Mouse (Mus musculus): Measurements from ENCODE around the gene Supt5. TPM values are rescaled to one million over a fixed set of nuclear protein-coding genes. Genes with fewer than 3 reads are reported as not detected.

Gene Supt5
- polyA plus RNA-seq, 1 experiment: 8.3 TPM

- TF ChIP-seq GATA1 (IDR thresholded peaks at IDR 0.05; ENCODE audit: low read length): no peak
- Histone ChIP-seq H3K4me1 (ENCODE audit: control insufficient read depth) (peaks cover 12% of the 10 kb centered on the region), H3K36me3 (ENCODE audit: control insufficient read depth) (no peaks in the 10 kb centered on the region), H3K4me3 (replicated peaks) (no peak overlapping the region), H3K27me3 (ENCODE audit: control insufficient read depth) (peaks cover 27% of the 10 kb centered on the region), H3K9me3 (ENCODE audit: control insufficient read depth, low read length) (peaks cover 5% of the 10 kb centered on the region; the same call in 1 of the 2 replicates)
Observed at GRCm38 (mm10) chr7:28271761-28272160, 66.8 kb downstream of the Supt5 start.

- Histone ChIP-seq H3K36me3 (ENCODE audit: control insufficient read depth) (no peaks in the 10 kb centered on the region), H3K4me3 (replicated peaks) (no peak overlapping the region), H3K4me1 (ENCODE audit: control insufficient read depth) (peaks cover 12% of the 10 kb centered on the region), H3K27me3 (ENCODE audit: control insufficient read depth) (peaks cover 31% of the 10 kb centered on the region), H3K9me3 (ENCODE audit: control insufficient read depth, low read length) (peaks cover 5% of the 10 kb centered on the region; the same call in 1 of the 2 replicates)
- TF ChIP-seq GATA1 (IDR thresholded peaks at IDR 0.05; ENCODE audit: low read length) (no peak), TAL1 (IDR thresholded peaks at IDR 0.05; ENCODE audit: low read length) (no peak)
Observed at GRCm38 (mm10) chr7:28269355-28269754, 69.2 kb downstream of the Supt5 start.

GRCm38 (mm10) chr7:28268576-28268975 is 70.0 kb downstream of the Supt5 start:
- peaks cover 5% of the 10 kb centered on the region; the same call in 1 of the 2 replicates for H3K9me3 ChIP-seq (ENCODE audit: control insufficient read depth, low read length)
- no peaks in the 10 kb centered on the region for H3K36me3 ChIP-seq (ENCODE audit: control insufficient read depth)
- peaks cover 31% of the 10 kb centered on the region for H3K27me3 ChIP-seq (ENCODE audit: control insufficient read depth)
- peak overlapping the region; percentile 65 for H3K4me3 ChIP-seq (replicated peaks)
- TF ChIP-seq TAL1 (IDR thresholded peaks at IDR 0.05; ENCODE audit: low read length): no peak
- no peak for TF ChIP-seq GATA1 (IDR thresholded peaks at IDR 0.05; ENCODE audit: low read length)
- H3K4me1 ChIP-seq (ENCODE audit: control insufficient read depth): peaks cover 12% of the 10 kb centered on the region

DNA sequence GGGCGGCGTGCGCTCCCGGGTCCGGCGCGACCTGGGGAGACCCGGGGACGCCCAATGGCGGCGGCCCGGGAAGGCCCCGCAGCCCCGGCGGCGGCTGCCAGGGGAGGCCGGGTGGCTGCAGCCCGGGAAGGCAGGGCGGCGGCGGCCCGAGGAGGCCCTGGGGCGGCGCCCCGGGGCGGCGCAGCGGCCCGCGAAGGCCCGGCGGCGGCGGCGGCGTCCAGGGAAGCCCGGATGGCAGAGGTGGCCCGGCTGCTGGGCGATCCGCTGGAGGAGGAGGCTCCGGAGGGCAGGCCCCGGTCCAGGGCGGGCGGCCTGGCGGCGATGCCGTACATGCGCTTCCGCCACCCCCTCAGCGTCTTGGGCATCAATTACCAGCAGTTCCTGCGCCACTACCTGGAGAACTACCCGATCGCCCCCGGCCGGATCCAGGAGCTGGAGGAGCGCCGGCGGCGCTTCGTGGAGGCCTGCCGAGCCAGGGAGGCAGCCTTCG is 70.5 kb downstream of the Supt5 start:
- H3K27me3 ChIP-seq (ENCODE audit: control insufficient read depth): peaks cover 31% of the 10 kb centered on the region
- no peak for TF ChIP-seq TAL1 (IDR thresholded peaks at IDR 0.05; ENCODE audit: low read length)
- no peak for TF ChIP-seq GATA1 (IDR thresholded peaks at IDR 0.05; ENCODE audit: low read length)
- no peaks in the 10 kb centered on the region for H3K36me3 ChIP-seq (ENCODE audit: control insufficient read depth)
- H3K9me3 ChIP-seq (ENCODE audit: control insufficient read depth, low read length): peaks cover 5% of the 10 kb centered on the region; the same call in 1 of the 2 replicates
- H3K4me3 ChIP-seq (replicated peaks): peak overlapping the region; percentile 65
- H3K4me1 ChIP-seq (ENCODE audit: control insufficient read depth): peaks cover 12% of the 10 kb centered on the region

- peak within 1 kb of the TSS; percentile 65 for H3K4me3 ChIP-seq (replicated peaks)
- peaks cover 12% of the 10 kb centered on the region for H3K4me1 ChIP-seq (ENCODE audit: control insufficient read depth)
- H3K9me3 ChIP-seq (ENCODE audit: control insufficient read depth, low read length): peaks cover 5% of the 10 kb centered on the region; the same call in 1 of the 2 replicates
- H3K36me3 ChIP-seq (ENCODE audit: control insufficient read depth): no peaks in the 10 kb centered on the region
- no peak for TF ChIP-seq GATA1 (IDR thresholded peaks at IDR 0.05; ENCODE audit: low read length)
- TF ChIP-seq TAL1 (IDR thresholded peaks at IDR 0.05; ENCODE audit: low read length): no peak
- H3K27me3 ChIP-seq (ENCODE audit: control insufficient read depth): peaks cover 31% of the 10 kb centered on the region
Observed at GRCm38 (mm10) chr7:28267129-28268041, 71.2 kb downstream of the Supt5 start, which contains the start of gene Eid2. Eid2 (plus strand) TSS chr7:28267881.

DNA sequence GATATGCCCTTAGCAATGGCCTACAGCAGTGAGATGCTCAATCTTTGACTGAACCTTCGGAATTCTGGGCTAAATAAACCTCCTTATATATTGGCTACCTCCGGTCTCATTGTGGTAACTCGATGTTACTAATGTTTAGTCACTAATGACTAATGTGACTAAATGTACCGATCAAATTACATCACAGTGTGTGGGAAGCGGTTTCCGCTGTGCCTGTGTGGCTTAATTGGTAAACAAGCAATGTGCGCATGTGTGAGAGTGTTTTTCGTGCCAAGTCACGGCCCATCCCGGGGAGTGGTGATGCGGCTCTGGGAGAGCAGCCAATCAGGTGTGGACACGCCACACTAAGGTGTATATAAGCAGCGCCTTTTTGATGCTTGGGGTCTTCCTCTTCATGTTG is 73.2 kb downstream of the Supt5 start:
- Histone ChIP-seq H3K27me3 (ENCODE audit: control insufficient read depth) (peaks cover 31% of the 10 kb centered on the region), H3K9me3 (ENCODE audit: control insufficient read depth, low read length) (peaks cover 2% of the 10 kb centered on the region; the same call in 1 of the 2 replicates), H3K4me1 (ENCODE audit: control insufficient read depth) (peaks cover 12% of the 10 kb centered on the region), H3K36me3 (ENCODE audit: control insufficient read depth) (no peaks in the 10 kb centered on the region), H3K4me3 (replicated peaks) (no peak overlapping the region)
- TF ChIP-seq GATA1 (IDR thresholded peaks at IDR 0.05; ENCODE audit: low read length) (no peak), TAL1 (IDR thresholded peaks at IDR 0.05; ENCODE audit: low read length) (no peak)

Other genes with a start within 250 kb of the Supt5 start
- gene 9530053A07Rik, start 209.3 kb downstream of the Supt5 start, polyA plus RNA-seq (2012): 0.01 TPM in 1 of 2 replicates, not detected in the other
- 18.4 TPM in 2 replicates for gene Fbl, start 169.0 kb downstream of the Supt5 start, polyA plus RNA-seq (2012)
- gene Dyrk1b, start 159.3 kb downstream of the Supt5 start, polyA plus RNA-seq (2012): 14.1 and 15.9 TPM in 2 replicates
- 0.13 TPM in 1 of 2 replicates, not detected in the other for gene Eid2, start 70.9 kb downstream of the Supt5 start, polyA plus RNA-seq (2012)
- gene Eid2b, start 61.0 kb downstream of the Supt5 start, polyA plus RNA-seq (2012): 0.60 and 0.94 TPM in 2 replicates
- gene Selenov, start 47.6 kb downstream of the Supt5 start, polyA plus RNA-seq (2012): not detected in 2 replicates
- 0.01 TPM in 1 of 2 replicates, not detected in the other for gene Dll3, start 36.5 kb downstream of the Supt5 start, polyA plus RNA-seq (2012)
- gene Timm50, start 26.7 kb downstream of the Supt5 start, polyA plus RNA-seq (2012): 15.5 and 15.7 TPM in 2 replicates
- gene Rps16, start 11.9 kb upstream of the Supt5 start, polyA plus RNA-seq (2012): 212 and 288 TPM in 2 replicates
- 0.45 and 0.53 TPM in 2 replicates for gene Plekhg2, start 33.9 kb upstream of the Supt5 start, polyA plus RNA-seq (2012)
- gene Zfp36, start 41.5 kb upstream of the Supt5 start, polyA plus RNA-seq (2012): 2.3 and 2.8 TPM in 2 replicates
- 2.2 and 2.5 TPM in 2 replicates for gene Med29, start 54.0 kb upstream of the Supt5 start, polyA plus RNA-seq (2012)
- gene Paf1, start 54.2 kb upstream of the Supt5 start, polyA plus RNA-seq (2012): 5.1 and 6.7 TPM in 2 replicates
- 0.03 and 0.12 TPM in 2 replicates for gene Gmfg, start 98.7 kb upstream of the Supt5 start, polyA plus RNA-seq (2012)
- gene Lrfn1, start 113.2 kb upstream of the Supt5 start, polyA plus RNA-seq (2012): 0.02 TPM in 2 replicates
- not detected in 2 replicates for gene Ifnl2, start 171.7 kb upstream of the Supt5 start, polyA plus RNA-seq (2012)
- not detected in 2 replicates for gene Ifnl3, start 184.1 kb upstream of the Supt5 start, polyA plus RNA-seq (2012)
- gene Sycn, start 202.1 kb upstream of the Supt5 start, polyA plus RNA-seq (2012): not detected in 2 replicates
- gene Nccrp1, start 208.5 kb upstream of the Supt5 start, polyA plus RNA-seq (2012): 0.05 and 0.09 TPM in 2 replicates

All from erythroblast, embryonic 14.5 days (primary cell).